In genomic region chr17:21536096-21536495, GRCm38 (mm10) we compare ENCODE assay signal across 8 mouse cellular contexts. TPM values are rescaled to one million over a fixed set of nuclear protein-coding genes. Genes with fewer than 3 reads are reported as not detected.
DNase-seq lines count a peak whose midpoint lies in the region; ATAC-seq and TF ChIP-seq lines count a peak whose summit lies in the region.

No protein-coding gene starts in this region.

- no peak for TF ChIP-seq CTCF in CH12.LX (conservative IDR thresholded peaks at IDR 0.05 in 1 of 2, IDR thresholded peaks at IDR 0.05 in 1 of 2; ENCODE audit: low read depth in 2 of 2, low read length in 2 of 2)

- H3K79me2 ChIP-seq in CH12.LX (replicated peaks; ENCODE audit: control insufficient read depth, extremely low read depth, insufficient read depth, poor library complexity, severe bottlenecking) = peaks cover 13% of the 10 kb centered on the region

- 0 out of 2 replicates have a peak overlapping the region, but pooled peaks have one; percentile 4 for H3K27ac ChIP-seq in heart, embryonic 12.5 days (ENCODE audit: poor library complexity, severe bottlenecking)
- peak overlapping the region; percentile 95; the same call in 1 of the 2 replicates for H3K27ac ChIP-seq in CH12.LX (ENCODE audit: insufficient read depth, low read depth)
- H3K27ac ChIP-seq in hindbrain, embryonic 10.5 days = no peak overlapping the region
- H3K27ac ChIP-seq in midbrain, embryonic 10.5 days (replicated peaks) = no peak overlapping the region

- no peak; the same call in 1 of the 2 replicates for TF ChIP-seq EP300 in CH12.LX (IDR thresholded peaks at IDR 0.05; ENCODE audit: low read length)

- peak overlapping the region; percentile 77; the same call in 1 of the 2 replicates for H3K9ac ChIP-seq in heart, embryonic 12.5 days
- peak overlapping the region; percentile 83 for H3K9ac ChIP-seq in CH12.LX (ENCODE audit: insufficient read depth, low read depth)

- no peaks in the 10 kb centered on the region for H3K36me3 ChIP-seq in heart, embryonic 12.5 days
- H3K36me3 ChIP-seq in CH12.LX (replicated peaks in 1 of 2; ENCODE audit: control insufficient read depth in 1 of 2, insufficient read depth in 1 of 2, low read length in 1 of 2) = peaks cover 3 to 21% of the 10 kb centered on the region in 2 experiments
- H3K36me3 ChIP-seq in hindbrain, embryonic 10.5 days = no peaks in the 10 kb centered on the region
- no peaks in the 10 kb centered on the region for H3K36me3 ChIP-seq in midbrain, embryonic 10.5 days

- dilution Hi-C loops in CH12.LX (cut with MboI; ENCODE audit: extremely low pct_ligation_motif_present, extremely low pct_unique_long_range_greater_than_20kb, low sequenced_read_pairs) = no loop called here

- in situ Hi-C loops in CH12.LX (cut with MboI; ENCODE audit: low pct_ligation_motif_present, low pct_unique_long_range_greater_than_20kb, low sequenced_read_pairs) = no loop called here

- H3K4me1 ChIP-seq in heart, embryonic 12.5 days (replicated peaks) = peaks cover 21% of the 10 kb centered on the region
- peaks cover 4 to 29% of the 10 kb centered on the region in 2 experiments; a peak in 3 of 4 replicates for H3K4me1 ChIP-seq in CH12.LX (ENCODE audit: control insufficient read depth in 1 of 2, insufficient read depth in 2 of 2)
- peaks cover 24% of the 10 kb centered on the region for H3K4me1 ChIP-seq in hindbrain, embryonic 10.5 days (replicated peaks)
- H3K4me1 ChIP-seq in midbrain, embryonic 10.5 days = peaks cover 32% of the 10 kb centered on the region

- no peaks in the 10 kb centered on the region for H3K27me3 ChIP-seq in heart, embryonic 12.5 days (replicated peaks)
- H3K27me3 ChIP-seq in CH12.LX (replicated peaks) = no peaks in the 10 kb centered on the region
- H3K27me3 ChIP-seq in hindbrain, embryonic 10.5 days (ENCODE audit: insufficient read depth, poor library complexity, severe bottlenecking) = no peaks in the 10 kb centered on the region
- no peaks in the 10 kb centered on the region for H3K27me3 ChIP-seq in midbrain, embryonic 10.5 days (ENCODE audit: low read depth, poor library complexity, severe bottlenecking)

- ATAC-seq in heart, embryonic 12.5 days (ENCODE audit: insufficient number of reproducible peaks, low FRiP score) = no peak

- H3K4me3 ChIP-seq in heart, embryonic 12.5 days = peak overlapping the region; percentile 66
- peak overlapping the region; percentile 73 to 97 (median 79) for H3K4me3 ChIP-seq in CH12.LX (replicated peaks in 1 of 3; ENCODE audit: low read depth in 2 of 3, low read length in 2 of 3, poor library complexity in 1 of 3)
- H3K4me3 ChIP-seq in hindbrain, embryonic 10.5 days = peak overlapping the region; percentile 58
- peak overlapping the region; percentile 57 for H3K4me3 ChIP-seq in midbrain, embryonic 10.5 days

- no peak for TF ChIP-seq RAD21 in CH12.LX (IDR thresholded peaks at IDR 0.05; ENCODE audit: low read depth, low read length)

- peak overlapping the region; percentile 81 for H3K4me2 ChIP-seq in heart, embryonic 12.5 days
- peak overlapping the region; percentile 71 for H3K4me2 ChIP-seq in CH12.LX (ENCODE audit: insufficient read depth, low read depth, poor library complexity, severe bottlenecking)

- DNase-seq in heart, adult 11 months = no peak
- peak; percentile 33 for DNase-seq in CH12.LX (ENCODE audit: extremely low read depth)
- DNase-seq in hindbrain, embryonic 10.5 days (ENCODE audit: low spot score) = no peak
- no peak for DNase-seq in midbrain, embryonic 10.5 days (ENCODE audit: low spot score)
- no peak for DNase-seq in adrenal gland, adult (ENCODE audit: inconsistent age in 2 of 2, low spot score in 1 of 2)
- DNase-seq in gastrocnemius, adult 8-10 months (ENCODE audit: low spot score in 2 of 2) = no peak
- no peak for DNase-seq in left cerebral cortex, adult 8-10 months (ENCODE audit: low spot score in 2 of 2)

- TF ChIP-seq POLR2A in CH12.LX (IDR thresholded peaks at IDR 0.05; ENCODE audit: low read depth, low read length) = no peak

- WGBS in heart, embryonic 12.5 days = 29% methylated on average over 7 of the region's 7 CpGs
- 44% methylated on average over 7 of the region's 7 CpGs for WGBS in hindbrain, embryonic 10.5 days
- 43% methylated on average over 7 of the region's 7 CpGs for WGBS in midbrain, embryonic 10.5 days

- H3K9me3 ChIP-seq in heart, embryonic 12.5 days (replicated peaks) = no peaks in the 10 kb centered on the region
- H3K9me3 ChIP-seq in CH12.LX (replicated peaks; ENCODE audit: low read length) = no peaks in the 10 kb centered on the region
- H3K9me3 ChIP-seq in hindbrain, embryonic 10.5 days = no peaks in the 10 kb centered on the region
- no peaks in the 10 kb centered on the region for H3K9me3 ChIP-seq in midbrain, embryonic 10.5 days (replicated peaks)

TF ChIP-seq in CH12.LX, 34 proteins besides CTCF, POLR2A, EP300 and RAD21:
- TF ChIP-seq MAZ (IDR thresholded peaks at IDR 0.05; ENCODE audit: low read depth, low read length) (no peak), MYC (IDR thresholded peaks at IDR 0.05; ENCODE audit: low read depth, low read length) (peak; percentile 66; the same call in 1 of the 2 replicates), NELFE (IDR thresholded peaks at IDR 0.05; ENCODE audit: low read depth, low read length) (no peak), GABPA (IDR thresholded peaks at IDR 0.05; ENCODE audit: insufficient replicate concordance, low read depth, low read length) (no peak), TCF12 (IDR thresholded peaks at IDR 0.05; ENCODE audit: low read depth, low read length) (no peak), TBP (conservative IDR thresholded peaks at IDR 0.05; ENCODE audit: low read depth, low read length) (0 out of 2 replicates have a peak, but pooled peaks have one; percentile 20), ELF1 (IDR thresholded peaks at IDR 0.05; ENCODE audit: low read depth, low read length) (peak; percentile 38; the same call in 1 of the 2 replicates), ZC3H11A (IDR thresholded peaks at IDR 0.05; ENCODE audit: low read depth, low read length) (no peak), MXI1 (IDR thresholded peaks at IDR 0.05; ENCODE audit: low read depth, low read length) (no peak), JUN (IDR thresholded peaks at IDR 0.05; ENCODE audit: insufficient read depth, low read depth, low read length) (no peak), BHLHE40 (IDR thresholded peaks at IDR 0.05; ENCODE audit: low read depth, low read length) (peak; percentile 66; the same call in 1 of the 2 replicates), USF2 (conservative IDR thresholded peaks at IDR 0.05; ENCODE audit: low read depth, low read length) (no peak)

RNA-seq across cellular contexts. Expression of gene Zfp52, which starts 0.8 kb away (rescaled TPM):
- 2.6 and 2.9 TPM in 2 replicates for polyA plus RNA-seq in heart, embryonic 12.5 days (2016; fragmentation: Nextera tagmentation; extraction: Ambion mirVana)
- 8.6 and 9.6 TPM in 2 replicates for total RNA-seq in CH12.LX (2012; rRNA removed)
- 15.4 and 16.3 TPM in 2 replicates for total RNA-seq in CH12.LX (2014; rRNA removed)
- 5.9 and 6.4 TPM in 2 replicates for polyA plus RNA-seq in CH12.LX (2012; ENCODE audit: insufficient read length, low read depth)
- 1.5 and 2.0 TPM in 2 replicates for polyA plus RNA-seq in hindbrain, embryonic 10.5 days (2016; fragmentation: Nextera tagmentation; extraction: Ambion mirVana)
- 1.7 and 2.2 TPM in 2 replicates for polyA plus RNA-seq in midbrain, embryonic 10.5 days (2016; fragmentation: Nextera tagmentation; extraction: Ambion mirVana)
- 10 to 100 TPM in 1 of 4 experiments, 1 to 10 TPM in 3; 6.9 to 11.4 (median 8.5) TPM for total RNA-seq in gastrocnemius, adult 8-10 months (2022)
- total RNA-seq in left cerebral cortex, adult 8-10 months (2022) = 1 to 10 TPM; 5.6 to 6.6 (median 6.4) TPM

RNA-seq across cellular contexts. Expression of gene Zfp948, which starts 30.7 kb away (rescaled TPM):
- 14.4 and 15.1 TPM in 2 replicates for polyA plus RNA-seq in heart, embryonic 12.5 days (2016; fragmentation: Nextera tagmentation; extraction: Ambion mirVana)
- total RNA-seq in CH12.LX (2012; rRNA removed) = 0.72 and 0.97 TPM in 2 replicates
- total RNA-seq in CH12.LX (2014; rRNA removed) = 1.6 and 1.7 TPM in 2 replicates
- 0.67 and 0.74 TPM in 2 replicates for polyA plus RNA-seq in CH12.LX (2012; ENCODE audit: insufficient read length, low read depth)
- 12.1 and 13.9 TPM in 2 replicates for polyA plus RNA-seq in hindbrain, embryonic 10.5 days (2016; fragmentation: Nextera tagmentation; extraction: Ambion mirVana)
- 14.0 and 14.6 TPM in 2 replicates for polyA plus RNA-seq in midbrain, embryonic 10.5 days (2016; fragmentation: Nextera tagmentation; extraction: Ambion mirVana)
- 1 to 10 TPM in 3 of 4 experiments, under 1 TPM in 1; 0.97 to 1.9 (median 1.6) TPM for total RNA-seq in gastrocnemius, adult 8-10 months (2022)
- total RNA-seq in left cerebral cortex, adult 8-10 months (2022) = 10 to 100 TPM; 10.8 to 13.7 (median 10.9) TPM

RNA-seq across cellular contexts. Expression of gene Zfp53, which starts 47.3 kb away (rescaled TPM):
- polyA plus RNA-seq in heart, embryonic 12.5 days (2016; fragmentation: Nextera tagmentation; extraction: Ambion mirVana) = 5.6 and 5.9 TPM in 2 replicates
- total RNA-seq in CH12.LX (2012; rRNA removed) (4.7 and 5.4 TPM in 2 replicates), CH12.LX (2014; rRNA removed) (8.4 and 9.6 TPM in 2 replicates)
- polyA plus RNA-seq in CH12.LX (2012; ENCODE audit: insufficient read length, low read depth) = 2.4 and 3.7 TPM in 2 replicates
- 6.3 and 9.6 TPM in 2 replicates for polyA plus RNA-seq in hindbrain, embryonic 10.5 days (2016; fragmentation: Nextera tagmentation; extraction: Ambion mirVana)
- 10.0 and 10.3 TPM in 2 replicates for polyA plus RNA-seq in midbrain, embryonic 10.5 days (2016; fragmentation: Nextera tagmentation; extraction: Ambion mirVana)
- total RNA-seq in gastrocnemius, adult 8-10 months (2022) = 1 to 10 TPM; 1.3 to 1.8 (median 1.5) TPM
- total RNA-seq in left cerebral cortex, adult 8-10 months (2022) = 1 to 10 TPM; 4.1 to 5.5 (median 4.9) TPM

Comparison
In these comparisons a context has a peak if more than half of its experiments do, and no peak if none do; other contexts are left out.
1. H3K27ac ChIP-seq: peak in heart, embryonic 12.5 days (single experiment) and CH12.LX (single experiment); none in hindbrain, embryonic 10.5 days (single experiment) and midbrain, embryonic 10.5 days (single experiment).
2. Peak in every context shown above with its lines, with median percentiles within 50 percentile points of each other: H3K4me3 ChIP-seq.